Mouse (Mus musculus) G1E (cell line): Measurements from ENCODE around the gene Gabarapl2. TPM values are rescaled to one million over a fixed set of nuclear protein-coding genes. Genes with fewer than 3 reads are reported as not detected.

Source experiments
- ATAC-seq: 2 replicates; pipeline ENCODE4 v1.8.0; 2016; ENCODE audit warnings: mild to moderate bottlenecking; ENCODE audit not compliant: insufficient number of reproducible peaks, poor library complexity, low FRiP score, severe bottlenecking; ENCODE audit errors: extremely low read depth
- DNase-seq: peaks from one replicate; pipeline ENCODE4 v3.0.0; 2012; ENCODE audit warnings: low spot score
- H3K27me3 ChIP-seq: 2 replicates; pipeline ENCODE4 v1.6.1; 2012; ENCODE audit warnings: mild to moderate bottlenecking, low read length, inconsistent platforms; ENCODE audit not compliant: insufficient read depth
- H3K36me3 ChIP-seq: replicated peaks from 2 replicates; pipeline ENCODE3; 2012; ENCODE audit warnings: mild to moderate bottlenecking, inconsistent platforms
- H3K4me1 ChIP-seq: 2 replicates; pipeline ENCODE4 v1.6.1; 2012; ENCODE audit warnings: low read depth, low read length, inconsistent platforms, mixed read lengths; ENCODE audit not compliant: insufficient read depth
- H3K4me3 ChIP-seq: 2 replicates; pipeline ENCODE4 v1.5.1; 2012; ENCODE audit warnings: low read depth, mild to moderate bottlenecking, inconsistent platforms, low read length, moderate library complexity, mixed read lengths
- H3K9me3 ChIP-seq: replicated peaks from 2 replicates; pipeline ENCODE4 v1.6.1; 2012; ENCODE audit warnings: inconsistent platforms
- CTCF ChIP-seq: IDR thresholded peaks from 2 replicates; pipeline ENCODE4 v1.5.1; 2012; ENCODE audit warnings: low read depth, low read length, inconsistent platforms, mixed read lengths
- GATA1 ChIP-seq: IDR thresholded peaks from 2 replicates; pipeline ENCODE4 v1.6.1; 2012; ENCODE audit warnings: borderline replicate concordance, low read length, inconsistent platforms, mixed read lengths
- GATA2 ChIP-seq: IDR thresholded peaks from 2 replicates; pipeline ENCODE4 v1.6.1; 2012; ENCODE audit warnings: low read depth, low read length, inconsistent platforms, borderline replicate concordance
- POLR2AphosphoS5 ChIP-seq: IDR thresholded peaks from 2 replicates; pipeline ENCODE4 v1.6.1; 2012; ENCODE audit warnings: low read depth, low read length, inconsistent platforms; ENCODE audit not compliant: insufficient replicate concordance
- TAL1 ChIP-seq: conservative IDR thresholded peaks from 2 replicates; pipeline ENCODE4 v1.6.1; 2012; ENCODE audit warnings: low read depth, low read length, inconsistent platforms, mixed read lengths
- polyA plus RNA-seq: library from polyadenylated mRNA; stranded (reverse); fragments of >175 nt; gene quantifications from 2 replicates; pipeline ENCODE4 v1.2.3, GENCODE M21; 2012
- total RNA-seq, 2 experiments: library from RNA; stranded (forward) in 1 of 2; stranded (reverse) in 1 of 2; fragments of 200-1000 nt in 1 of 2; fragments of >200 nt in 1 of 2; fragmentation: Nextera tagmentation in 1 of 2; gene quantifications; 2 replicates each; pipeline ENCODE4 v1.2.3; 2014 to 2017

Gabarapl2 gene
- total and polyA plus RNA-seq, 3 experiments, result 3.7 to 53.7 (median 36.6) TPM

DNA sequence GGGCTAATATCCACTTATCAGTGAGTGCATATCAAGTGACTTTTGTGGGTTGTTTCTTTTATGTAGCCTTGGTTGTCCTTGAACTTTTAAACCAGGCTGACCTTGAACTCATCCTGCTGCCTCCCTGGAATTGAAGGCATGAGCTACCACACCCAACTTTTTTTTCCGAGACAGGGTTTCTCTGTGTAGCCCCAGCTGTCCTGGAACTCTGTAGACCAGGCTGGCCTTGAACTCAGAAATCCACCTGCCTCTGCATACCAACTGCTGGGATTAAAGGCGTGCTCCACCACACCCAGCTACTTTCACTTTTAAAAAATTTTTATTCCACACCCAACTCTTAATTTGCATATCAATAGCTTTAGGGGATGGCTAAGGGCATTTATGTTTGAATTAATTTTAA lies 3.0 kb downstream of the Gabarapl2 start:
- Histone ChIP-seq H3K9me3 (no peaks in the 10 kb centered on the region), H3K36me3 (peaks cover 58% of the 10 kb centered on the region), H3K27me3 (no peaks in the 10 kb centered on the region), H3K4me3 (no peak overlapping the region), H3K4me1 (peaks cover 26% of the 10 kb centered on the region)
- ATAC-seq, result no peak
- TF ChIP-seq GATA1, result no peak
- no peak for TF ChIP-seq POLR2AphosphoS5
- TF ChIP-seq GATA2, result no peak
- no peak for TF ChIP-seq TAL1
- no peak for TF ChIP-seq CTCF
- no peak for DNase-seq

DNA sequence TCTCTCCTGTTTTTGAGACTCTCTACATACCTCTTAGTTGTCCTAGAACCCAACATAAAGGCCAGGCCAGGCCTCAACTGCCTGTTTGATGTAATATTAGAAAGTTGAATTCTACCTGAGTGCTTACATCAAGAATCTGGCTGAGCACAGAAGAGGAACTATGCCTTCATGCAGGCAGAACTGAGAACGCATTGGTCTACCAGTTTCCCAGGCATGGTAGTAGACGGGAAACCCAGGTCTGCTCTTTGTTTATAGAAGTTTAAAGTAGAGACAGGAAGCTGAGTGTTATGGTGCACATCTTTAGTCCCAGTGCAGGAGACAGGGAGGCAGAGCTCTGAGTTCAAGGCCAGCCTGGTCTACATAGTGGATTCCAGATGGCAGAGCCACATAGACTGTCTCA lies 6.6 kb downstream of the Gabarapl2 start:
- ATAC-seq, result no peak
- no peak for DNase-seq
- Histone ChIP-seq H3K27me3 (no peaks in the 10 kb centered on the region), H3K9me3 (no peaks in the 10 kb centered on the region), H3K36me3 (peaks cover 83% of the 10 kb centered on the region), H3K4me3 (no peak overlapping the region), H3K4me1 (peaks cover 2% of the 10 kb centered on the region; the same call in 1 of the 2 replicates)
- TF ChIP-seq POLR2AphosphoS5, result no peak

DNA sequence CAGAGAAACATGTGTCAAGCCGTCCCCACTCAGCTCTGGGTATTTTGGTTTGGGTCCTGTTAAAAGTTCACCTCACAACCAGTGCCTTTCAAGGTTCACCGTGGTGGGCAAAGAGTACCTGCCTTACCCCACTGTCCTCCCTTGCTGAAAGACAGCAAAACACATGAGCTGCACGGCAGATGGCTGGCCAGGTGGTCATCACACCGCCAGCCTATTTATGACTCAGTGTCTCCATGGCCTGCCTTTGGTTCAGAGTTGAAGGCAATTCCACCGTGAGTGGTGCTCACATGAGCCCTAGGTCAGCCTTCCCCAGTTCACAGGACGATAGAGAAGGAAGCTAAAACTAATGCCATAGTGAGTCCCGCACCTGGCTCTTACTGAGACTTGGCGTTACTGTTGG lies 7.5 kb downstream of the Gabarapl2 start:
- no peaks in the 10 kb centered on the region for H3K9me3 ChIP-seq
- no peak overlapping the region for H3K4me3 ChIP-seq
- TF ChIP-seq POLR2AphosphoS5 (no peak), CTCF (no peak), TAL1 (no peak), GATA2 (no peak), GATA1 (no peak)
- peaks cover 81% of the 10 kb centered on the region for H3K36me3 ChIP-seq
- no peaks in the 10 kb centered on the region for H3K27me3 ChIP-seq
- no peak for DNase-seq
- H3K4me1 ChIP-seq, result no peaks in the 10 kb centered on the region
- no peak for ATAC-seq

DNA sequence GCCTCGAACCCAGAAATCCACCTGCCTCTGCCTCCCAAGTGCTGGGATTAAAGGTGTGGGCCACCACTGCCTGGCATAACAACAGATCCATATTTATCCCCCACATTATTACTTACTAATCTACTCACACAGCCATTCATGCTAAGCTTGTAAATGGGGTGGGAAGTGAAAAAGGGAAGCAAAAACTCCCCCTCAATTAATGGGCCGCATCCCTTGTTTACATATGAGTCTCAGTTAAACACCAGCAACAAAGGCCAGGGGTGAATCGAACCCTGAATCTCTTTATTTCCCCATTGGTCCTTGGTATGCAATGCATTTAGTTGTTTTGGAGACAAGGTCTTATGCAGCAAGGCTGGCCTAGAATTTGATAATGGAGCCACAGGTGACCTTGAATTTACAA lies 10.3 kb downstream of the Gabarapl2 start:
- H3K9me3 ChIP-seq, result no peaks in the 10 kb centered on the region
- peaks cover 82% of the 10 kb centered on the region for H3K36me3 ChIP-seq

DNA sequence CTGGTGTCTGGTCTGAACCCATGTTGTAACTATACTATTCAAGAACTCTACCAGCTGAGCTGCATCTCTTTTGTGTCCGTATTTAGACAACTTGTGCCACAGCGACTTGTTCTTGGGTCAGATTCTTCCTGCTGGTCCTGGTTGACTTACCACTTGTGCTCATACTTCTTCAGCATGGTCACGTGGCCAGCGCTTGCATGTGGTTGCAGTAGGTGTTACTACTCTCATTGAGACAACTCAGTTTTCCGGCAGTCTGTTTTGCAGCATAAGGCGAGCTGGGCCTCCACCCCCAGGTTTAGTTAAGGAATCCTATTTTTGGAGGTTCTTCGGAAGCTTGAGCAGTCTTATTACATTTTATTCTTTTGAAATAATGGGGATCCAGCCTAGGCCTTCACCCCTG lies 10.8 kb downstream of the Gabarapl2 start:
- Histone ChIP-seq H3K36me3 (peaks cover 81% of the 10 kb centered on the region), H3K4me1 (no peaks in the 10 kb centered on the region), H3K4me3 (no peak overlapping the region), H3K9me3 (no peaks in the 10 kb centered on the region), H3K27me3 (no peaks in the 10 kb centered on the region)
- DNase-seq (no peak), ATAC-seq (no peak)
- no peak for TF ChIP-seq POLR2AphosphoS5
- no peak for TF ChIP-seq TAL1
- no peak for TF ChIP-seq GATA2
- TF ChIP-seq CTCF, result no peak
- no peak for TF ChIP-seq GATA1

More for the DNA sequence above, 10.3 kb downstream of the Gabarapl2 start:
- TF ChIP-seq GATA1 (no peak), TAL1 (no peak)
- no peaks in the 10 kb centered on the region for H3K4me1 ChIP-seq
- no peaks in the 10 kb centered on the region for H3K27me3 ChIP-seq
- no peak overlapping the region for H3K4me3 ChIP-seq
- ATAC-seq (no peak), DNase-seq (no peak)

DNA sequence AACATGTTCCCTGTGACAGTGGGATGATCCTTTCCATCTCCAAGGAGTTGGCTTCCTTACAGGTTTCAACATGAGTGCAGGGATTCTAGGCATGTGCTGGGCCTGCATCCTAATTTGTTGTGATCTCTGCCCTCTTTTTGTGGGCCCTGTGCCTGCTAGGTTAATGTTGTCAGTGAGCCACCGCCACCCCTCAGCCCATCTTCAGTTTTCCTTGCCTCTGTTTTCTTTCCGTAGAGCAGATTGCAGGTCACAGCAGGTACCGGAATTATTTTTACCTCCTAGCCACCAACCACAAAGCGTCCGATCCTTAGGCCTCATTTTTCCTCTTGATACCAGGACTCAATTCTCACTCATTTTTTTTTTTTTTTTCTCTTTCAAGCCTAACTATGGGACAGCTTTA lies 11.4 kb downstream of the Gabarapl2 start:
- no peak for TF ChIP-seq CTCF
- TF ChIP-seq POLR2AphosphoS5, result no peak
- no peak for TF ChIP-seq GATA1
- no peak for TF ChIP-seq GATA2
- no peak for TF ChIP-seq TAL1
- Histone ChIP-seq H3K4me3 (no peak overlapping the region), H3K36me3 (peaks cover 81% of the 10 kb centered on the region)

DNA sequence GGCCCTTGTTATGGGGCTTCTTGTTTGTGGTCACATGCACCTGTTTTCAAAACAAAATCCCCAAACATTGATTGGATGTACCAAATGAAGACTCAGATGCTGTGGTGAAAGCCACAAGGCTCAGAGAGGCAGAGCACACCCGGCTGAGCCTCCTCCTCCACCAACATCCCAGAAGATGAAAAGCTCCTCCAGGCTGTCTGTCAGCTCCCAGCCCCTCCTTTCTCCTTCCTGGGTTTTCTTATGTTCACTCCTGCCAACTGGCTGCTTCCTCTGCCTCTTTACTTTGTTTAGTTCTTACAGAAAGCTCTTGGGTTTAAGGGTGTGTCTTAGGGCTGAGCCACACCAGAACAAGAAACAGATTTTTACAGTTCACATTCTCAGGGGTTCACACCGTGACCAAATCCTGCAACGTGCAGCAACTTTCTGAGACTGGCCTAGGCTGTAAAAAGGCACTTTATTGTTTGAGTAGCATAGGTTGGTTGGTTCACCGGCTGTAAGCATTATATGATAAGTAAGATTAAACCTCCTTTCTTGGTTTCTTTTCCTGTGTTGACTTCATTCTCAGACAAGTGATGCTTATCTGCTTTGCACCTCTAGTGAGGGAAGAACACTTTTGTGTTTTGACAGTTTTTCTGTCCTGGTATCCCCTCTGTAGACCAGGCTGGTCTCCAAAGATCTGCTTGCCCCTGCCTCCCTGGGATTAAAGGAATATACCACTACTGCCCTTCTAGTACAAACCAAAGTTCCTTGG lies 14.5 kb downstream of the Gabarapl2 start:
- Histone ChIP-seq H3K27me3 (no peaks in the 10 kb centered on the region), H3K36me3 (peaks cover 82% of the 10 kb centered on the region), H3K4me1 (no peaks in the 10 kb centered on the region), H3K4me3 (no peak overlapping the region), H3K9me3 (no peaks in the 10 kb centered on the region)
- ATAC-seq (no peak), DNase-seq (no peak)
- no peak for TF ChIP-seq GATA2
- TF ChIP-seq TAL1, result no peak
- no peak for TF ChIP-seq CTCF

More for the DNA sequence above, 11.4 kb downstream of the Gabarapl2 start:
- no peaks in the 10 kb centered on the region for H3K9me3 ChIP-seq
- ATAC-seq, result no peak
- no peaks in the 10 kb centered on the region for H3K27me3 ChIP-seq
- no peak for DNase-seq
- no peaks in the 10 kb centered on the region for H3K4me1 ChIP-seq
